Mouse (Mus musculus): ENCODE measurements at regions not wholly inside any gene's neighbourhood (a gene's known extent, or its start where the extent isn't known, plus 50 kb on each side); places are given as distances from the start of the nearest gene placed in this dataset.

DNA sequence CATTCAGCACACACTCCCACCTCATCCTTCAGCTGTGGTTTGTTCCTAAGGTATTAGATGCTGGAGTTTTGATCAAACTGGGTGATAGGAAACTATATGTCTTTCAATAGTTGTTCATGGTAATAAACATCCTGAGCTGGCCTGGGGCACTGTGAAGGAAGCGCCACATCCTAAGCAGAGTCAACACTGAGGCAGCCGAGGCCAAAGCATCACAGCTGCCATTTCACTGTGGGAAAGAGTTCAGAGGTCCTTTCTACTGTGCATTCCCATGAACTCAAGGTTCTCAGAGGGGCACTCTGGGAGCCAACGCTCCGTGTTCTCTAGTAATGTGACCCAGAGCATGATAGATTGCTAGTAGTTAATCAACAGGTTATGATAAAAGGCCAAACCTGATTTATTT is 497.9 kb downstream of the Cetn3 start:
- TF ChIP-seq CTCF (IDR thresholded peaks at IDR 0.05; ENCODE audit: borderline replicate concordance, extremely low read depth, insufficient read depth, insufficient read length) = no peak
- no peak for TF ChIP-seq POLR2A (IDR thresholded peaks at IDR 0.05; ENCODE audit: borderline replicate concordance, extremely low read depth, insufficient read depth, insufficient read length, poor library complexity, severe bottlenecking)
- no peak for DNase-seq (ENCODE audit: low read depth)

DNA sequence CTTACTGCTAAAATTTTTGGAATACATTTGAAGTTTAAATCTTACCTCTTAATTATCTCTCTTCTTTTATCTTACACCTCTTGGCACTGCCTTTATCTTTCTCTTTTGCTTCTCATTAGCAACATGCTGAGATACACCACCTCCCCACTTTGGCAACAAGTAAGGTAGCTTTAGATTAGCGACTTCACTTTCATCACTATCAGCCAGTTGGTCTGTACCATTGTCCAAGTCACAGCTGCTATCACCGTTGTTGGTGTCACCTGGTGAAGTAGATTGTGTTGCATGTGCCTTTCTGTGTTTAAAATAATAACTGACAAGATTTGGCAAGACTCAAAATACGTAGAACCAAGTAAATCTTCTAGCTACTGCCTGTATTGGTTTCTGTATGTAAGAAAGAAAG is 513.0 kb downstream of the Cetn3 start:
- TF ChIP-seq POLR2A (IDR thresholded peaks at IDR 0.05; ENCODE audit: borderline replicate concordance, extremely low read depth, insufficient read depth, insufficient read length, poor library complexity, severe bottlenecking) (no peak), CTCF (IDR thresholded peaks at IDR 0.05; ENCODE audit: borderline replicate concordance, extremely low read depth, insufficient read depth, insufficient read length) (no peak)
- no peak for DNase-seq (ENCODE audit: low read depth)

- TF ChIP-seq POLR2A (IDR thresholded peaks at IDR 0.05; ENCODE audit: borderline replicate concordance, extremely low read depth, insufficient read depth, insufficient read length, poor library complexity, severe bottlenecking) = no peak
- no peak for TF ChIP-seq CTCF (IDR thresholded peaks at IDR 0.05; ENCODE audit: borderline replicate concordance, extremely low read depth, insufficient read depth, insufficient read length)
- peak; percentile 56 for DNase-seq (ENCODE audit: low read depth)
These were observed 521.4 kb downstream of the Cetn3 start for GRCm38 (mm10) chr13:82304227-82304626.

DNA sequence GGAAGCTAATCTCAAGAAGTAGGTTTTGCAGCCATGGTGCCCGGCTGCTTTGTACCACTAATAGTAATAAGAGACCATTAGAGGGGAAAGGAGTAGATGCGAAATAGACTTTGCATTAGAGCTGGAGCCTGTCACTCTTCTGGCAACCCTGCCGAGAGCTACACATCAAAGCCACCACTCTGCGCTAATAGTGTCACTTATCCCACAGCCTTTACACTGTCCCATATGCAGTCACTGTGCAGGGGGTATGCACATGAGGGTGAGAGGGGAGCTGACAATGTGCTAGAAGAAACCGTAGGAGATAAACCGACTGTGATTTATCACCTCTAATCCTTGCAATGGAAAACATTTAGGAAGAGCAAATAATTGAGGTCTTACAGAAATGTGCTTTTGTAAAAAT is 522.2 kb downstream of the Cetn3 start:
- TF ChIP-seq POLR2A (IDR thresholded peaks at IDR 0.05; ENCODE audit: borderline replicate concordance, extremely low read depth, insufficient read depth, insufficient read length, poor library complexity, severe bottlenecking) = no peak
- no peak for TF ChIP-seq CTCF (IDR thresholded peaks at IDR 0.05; ENCODE audit: borderline replicate concordance, extremely low read depth, insufficient read depth, insufficient read length)
- peak; percentile 85 for DNase-seq (ENCODE audit: low read depth)

- no peak for DNase-seq (ENCODE audit: low read depth)
- TF ChIP-seq POLR2A (IDR thresholded peaks at IDR 0.05; ENCODE audit: borderline replicate concordance, extremely low read depth, insufficient read depth, insufficient read length, poor library complexity, severe bottlenecking) (no peak), CTCF (IDR thresholded peaks at IDR 0.05; ENCODE audit: borderline replicate concordance, extremely low read depth, insufficient read depth, insufficient read length) (no peak)
These were observed 525.5 kb downstream of the Cetn3 start for GRCm38 (mm10) chr13:82308336-82308735.

- DNase-seq (ENCODE audit: low read depth) = peak; percentile 66
- TF ChIP-seq POLR2A (IDR thresholded peaks at IDR 0.05; ENCODE audit: borderline replicate concordance, extremely low read depth, insufficient read depth, insufficient read length, poor library complexity, severe bottlenecking) = no peak
- no peak for TF ChIP-seq CTCF (IDR thresholded peaks at IDR 0.05; ENCODE audit: borderline replicate concordance, extremely low read depth, insufficient read depth, insufficient read length)
These were observed 533.8 kb downstream of the Cetn3 start for GRCm38 (mm10) chr13:82316573-82317202.

- peak; percentile 56 for DNase-seq (ENCODE audit: low read depth)
- TF ChIP-seq POLR2A (IDR thresholded peaks at IDR 0.05; ENCODE audit: borderline replicate concordance, extremely low read depth, insufficient read depth, insufficient read length, poor library complexity, severe bottlenecking) = no peak
These were observed 534.3 kb downstream of the Cetn3 start for GRCm38 (mm10) chr13:82317203-82317580.

GRCm38 (mm10) chr13:82318395-82318794 is 535.5 kb downstream of the Cetn3 start:
- no peak for DNase-seq (ENCODE audit: low read depth)
- TF ChIP-seq CTCF (IDR thresholded peaks at IDR 0.05; ENCODE audit: borderline replicate concordance, extremely low read depth, insufficient read depth, insufficient read length) (no peak), POLR2A (IDR thresholded peaks at IDR 0.05; ENCODE audit: borderline replicate concordance, extremely low read depth, insufficient read depth, insufficient read length, poor library complexity, severe bottlenecking) (no peak)

DNA sequence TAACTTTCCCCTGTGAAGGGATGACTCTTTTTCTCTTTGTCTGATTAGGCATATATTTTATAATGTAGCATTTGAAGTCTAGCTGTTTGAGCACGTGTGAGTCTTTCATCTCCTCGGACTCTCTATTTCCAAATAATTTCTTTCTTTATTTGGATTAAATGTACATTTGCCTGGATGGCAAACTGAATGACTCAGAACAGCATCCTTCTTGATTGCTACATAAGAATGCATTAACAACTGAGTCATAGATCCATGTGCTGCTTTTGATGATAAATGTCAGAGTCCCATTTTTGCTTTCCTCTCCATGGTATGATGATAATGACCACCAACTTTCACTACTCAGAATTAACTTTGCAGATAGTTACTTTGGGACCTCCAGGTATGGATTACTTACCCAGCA is 571.5 kb downstream of the Cetn3 start:
- no peak for TF ChIP-seq CTCF (IDR thresholded peaks at IDR 0.05; ENCODE audit: borderline replicate concordance, extremely low read depth, insufficient read depth, insufficient read length)
- TF ChIP-seq POLR2A (IDR thresholded peaks at IDR 0.05; ENCODE audit: borderline replicate concordance, extremely low read depth, insufficient read depth, insufficient read length, poor library complexity, severe bottlenecking) = no peak
- DNase-seq (ENCODE audit: low read depth) = no peak

- TF ChIP-seq POLR2A (IDR thresholded peaks at IDR 0.05; ENCODE audit: borderline replicate concordance, extremely low read depth, insufficient read depth, insufficient read length, poor library complexity, severe bottlenecking) = no peak
- no peak for TF ChIP-seq CTCF (IDR thresholded peaks at IDR 0.05; ENCODE audit: borderline replicate concordance, extremely low read depth, insufficient read depth, insufficient read length)
- peak; percentile 55 for DNase-seq (ENCODE audit: low read depth)
These were observed 572.4 kb downstream of the Cetn3 start for GRCm38 (mm10) chr13:82355296-82355695.

DNA sequence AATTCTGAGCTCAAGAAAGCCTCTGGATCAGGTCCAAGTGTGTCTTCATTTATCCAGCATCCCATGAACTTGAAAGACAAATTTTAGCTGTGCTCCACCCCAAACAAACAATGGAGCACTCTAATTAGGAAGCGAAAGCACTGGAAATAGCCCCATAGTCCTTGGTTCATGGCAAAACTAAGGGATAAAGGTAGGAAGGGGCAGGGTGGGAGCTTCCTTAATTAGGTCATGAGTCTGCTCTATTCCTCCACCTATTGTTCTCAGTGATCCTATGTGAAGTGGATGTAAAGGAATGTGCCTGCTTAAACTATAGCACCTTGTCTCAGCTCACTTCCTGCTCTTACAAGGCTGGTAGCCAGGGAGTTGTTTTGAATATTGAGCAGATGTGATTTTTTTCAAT is 576.6 kb downstream of the Cetn3 start:
- no peak for TF ChIP-seq CTCF (IDR thresholded peaks at IDR 0.05; ENCODE audit: borderline replicate concordance, extremely low read depth, insufficient read depth, insufficient read length)
- TF ChIP-seq POLR2A (IDR thresholded peaks at IDR 0.05; ENCODE audit: borderline replicate concordance, extremely low read depth, insufficient read depth, insufficient read length, poor library complexity, severe bottlenecking) = no peak
- peak; percentile 40 for DNase-seq (ENCODE audit: low read depth)

- TF ChIP-seq POLR2A (IDR thresholded peaks at IDR 0.05; ENCODE audit: borderline replicate concordance, extremely low read depth, insufficient read depth, insufficient read length, poor library complexity, severe bottlenecking) (no peak), CTCF (IDR thresholded peaks at IDR 0.05; ENCODE audit: borderline replicate concordance, extremely low read depth, insufficient read depth, insufficient read length) (no peak)
These were observed 577.8 kb downstream of the Cetn3 start for GRCm38 (mm10) chr13:82360711-82361110.

More at GRCm38 (mm10) chr13:82360711-82361110, 577.8 kb downstream of the Cetn3 start:
- DNase-seq (ENCODE audit: low read depth) = no peak

Measured in brain, embryonic 14.5 days (tissue).